Mouse (Mus musculus): ENCODE measurements around the gene Rhof.
A peak's percentile ranks its signal among the peaks of the same experiment; 100 is the strongest.

The Rhof gene

DNA sequence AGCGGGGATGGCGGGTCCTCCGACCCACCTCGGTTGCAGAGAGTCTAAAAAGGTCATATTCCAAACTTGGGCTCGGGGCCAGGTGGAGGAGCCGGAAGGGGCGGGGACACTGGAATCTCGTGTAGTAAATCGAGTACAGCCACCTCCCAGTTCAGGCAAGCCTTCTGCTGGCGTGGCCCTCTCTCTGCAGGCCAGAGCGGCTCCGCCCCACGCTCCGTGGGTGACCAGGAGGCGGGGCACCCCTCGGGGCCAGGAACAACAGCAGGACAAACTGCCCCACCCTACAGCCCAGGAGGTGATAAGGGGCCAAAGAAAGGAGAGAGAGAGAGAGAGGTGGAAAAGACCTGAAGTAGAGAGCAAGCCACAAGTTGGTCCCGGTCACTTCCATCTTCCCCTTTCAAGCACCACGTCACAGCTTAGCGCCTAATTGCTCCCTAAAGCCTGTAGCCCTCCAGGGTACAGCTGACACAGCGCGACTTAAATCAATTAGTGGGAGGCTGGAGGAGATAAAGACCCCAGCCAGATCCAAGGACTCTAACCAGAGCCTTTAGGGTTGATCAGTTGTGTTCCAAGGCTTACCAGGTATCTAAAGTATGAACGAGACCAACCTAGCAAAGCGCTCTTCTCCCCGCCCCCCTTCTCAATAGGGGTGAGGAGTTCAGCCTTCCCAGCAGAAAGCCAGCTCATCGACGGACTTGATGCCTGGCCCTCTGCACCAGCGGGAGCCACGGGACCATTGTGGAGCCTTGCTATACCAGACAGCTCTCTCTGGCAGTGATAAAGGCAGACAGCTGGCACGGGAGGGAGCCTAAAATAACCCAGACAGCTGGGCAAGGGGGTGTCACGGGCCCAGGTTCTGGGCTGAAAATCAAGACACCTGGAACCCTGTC is 3.2 kb upstream of the Rhof start:
- DNase-seq (ENCODE audit: low spot score in 2 of 2) = peak; percentile 64 to 66

DNA sequence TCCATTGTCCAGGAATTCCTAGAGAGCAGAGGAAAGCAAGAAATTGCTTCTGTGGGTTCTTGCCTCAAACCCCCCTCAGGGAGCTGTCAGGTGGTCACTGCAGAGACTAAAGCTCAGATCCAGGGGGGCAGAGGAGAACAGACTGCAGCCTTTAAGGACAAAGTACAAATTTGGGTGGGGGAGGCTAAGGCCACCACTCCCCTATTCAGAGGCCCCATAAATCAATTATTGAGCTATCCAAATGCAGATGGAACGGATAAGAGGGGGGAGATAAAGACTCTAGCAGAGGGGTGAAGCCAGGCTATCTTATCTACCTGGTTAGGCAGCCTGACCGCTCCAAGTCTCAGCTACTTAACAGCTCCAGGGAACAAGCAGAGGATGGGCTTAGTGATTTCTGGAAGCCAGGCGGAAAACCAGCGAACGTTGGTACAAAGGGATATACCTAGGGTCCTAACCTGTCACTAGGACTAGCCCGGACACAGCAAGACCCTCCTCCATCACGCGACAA is 2.4 kb upstream of the Rhof start:
- DNase-seq (ENCODE audit: low spot score in 2 of 2) = no peak

DNA sequence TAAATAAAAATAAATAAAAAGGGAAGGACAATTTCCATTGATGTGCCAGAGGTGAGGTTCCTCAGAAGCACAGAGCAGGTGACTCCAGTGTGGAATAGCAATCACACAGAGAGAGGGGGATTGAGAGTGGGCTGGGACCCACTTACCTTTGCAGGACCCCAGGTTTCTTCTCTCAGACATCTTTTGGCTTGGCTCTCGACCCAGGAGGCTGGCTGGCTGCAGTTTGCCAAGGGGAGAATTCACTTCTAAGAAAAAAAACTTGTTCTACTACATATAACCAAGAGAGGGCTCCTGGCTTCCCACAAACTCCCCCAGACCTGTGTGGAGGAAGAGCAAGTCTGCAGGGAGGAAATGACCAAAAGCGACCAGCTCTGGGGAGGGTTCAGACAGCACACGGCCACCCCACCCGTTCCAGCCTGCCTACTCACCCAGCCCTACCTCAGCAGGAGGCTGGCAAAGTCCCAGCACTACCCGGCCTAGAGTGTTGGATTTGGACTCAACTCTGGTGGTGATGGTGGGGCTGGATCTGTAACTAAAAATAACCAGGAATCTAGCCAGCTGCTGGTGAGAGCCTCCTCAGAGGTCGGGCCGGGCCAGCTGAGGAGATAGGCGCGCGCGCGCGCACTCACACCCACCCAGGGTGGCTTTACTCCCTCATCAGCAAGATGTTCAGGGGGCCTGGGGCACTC is 1.8 kb upstream of the Rhof start:
- no peak for DNase-seq (ENCODE audit: low spot score in 2 of 2)

DNA sequence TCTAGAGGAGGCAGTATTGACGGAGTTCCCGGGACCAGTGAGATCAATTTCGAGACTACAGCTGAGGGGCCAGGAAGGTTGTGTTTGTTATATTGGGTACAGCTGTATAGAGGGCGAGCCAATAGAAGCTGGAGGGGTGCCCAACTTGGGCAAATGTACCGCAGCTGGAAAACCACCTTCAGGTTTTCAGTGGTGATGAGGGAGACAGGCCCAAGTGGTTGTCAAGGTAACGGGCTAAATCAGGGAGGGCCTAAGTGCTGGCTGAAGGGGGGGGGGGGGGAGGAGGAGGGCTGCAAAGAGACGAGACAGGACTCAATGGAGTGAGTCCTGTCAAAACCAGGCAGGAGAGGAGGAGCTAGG is 1.3 kb upstream of the Rhof start:
- DNase-seq (ENCODE audit: low spot score in 2 of 2) = no peak

DNA sequence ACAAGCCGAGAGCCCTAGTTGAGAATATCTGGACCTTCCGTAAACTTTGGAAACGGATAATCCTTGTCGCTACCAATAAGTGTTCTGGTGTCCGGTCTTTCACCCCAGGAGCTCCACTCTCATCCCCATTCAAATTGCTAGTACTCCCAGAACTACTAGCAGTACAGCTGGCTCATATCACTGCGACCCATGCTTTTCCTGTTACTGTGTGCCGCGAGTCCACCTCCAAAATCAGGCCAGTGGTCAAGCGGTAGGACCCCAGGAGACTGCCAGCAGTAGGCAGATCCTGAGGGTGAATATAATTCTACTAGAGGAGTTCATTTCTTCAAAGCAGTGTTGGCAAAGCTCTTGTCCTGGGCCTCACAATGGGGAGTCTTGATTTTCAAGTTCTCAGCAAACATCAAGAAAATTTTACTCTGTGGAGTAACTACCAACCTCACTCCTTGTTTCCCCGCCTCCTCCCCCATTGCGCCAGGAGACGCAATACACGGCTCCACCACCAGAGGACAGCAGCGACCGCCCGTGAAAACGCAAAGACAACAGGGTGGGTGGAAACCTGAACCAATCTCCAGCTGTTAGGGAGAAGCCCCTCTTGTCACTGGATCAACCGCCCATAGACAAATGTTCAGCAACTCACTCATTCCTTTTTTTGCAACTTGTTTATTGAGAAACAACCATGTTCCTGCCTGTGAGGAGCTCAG is 741 bp upstream of the Rhof start:
- peak; percentile 76 to 84 for DNase-seq (ENCODE audit: low spot score in 2 of 2)

DNA sequence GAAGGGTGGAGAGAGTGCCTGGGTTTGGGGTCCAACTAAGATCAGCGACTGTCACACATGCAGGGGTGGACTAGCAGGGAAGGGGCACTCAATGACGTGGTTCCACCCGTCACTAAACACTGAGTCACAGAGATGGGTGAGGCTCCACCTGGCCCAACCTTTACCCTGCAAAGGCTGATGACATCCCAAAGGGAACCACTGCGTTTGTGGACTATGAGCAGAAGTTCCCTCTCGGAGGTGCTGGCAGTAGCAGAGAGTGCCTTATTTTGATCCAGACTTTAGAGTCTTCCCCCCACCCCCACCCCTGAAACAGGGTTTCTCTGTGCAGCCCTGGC is 1.7 kb downstream of the Rhof start:
- DNase-seq (ENCODE audit: low spot score in 2 of 2) = no peak

DNA sequence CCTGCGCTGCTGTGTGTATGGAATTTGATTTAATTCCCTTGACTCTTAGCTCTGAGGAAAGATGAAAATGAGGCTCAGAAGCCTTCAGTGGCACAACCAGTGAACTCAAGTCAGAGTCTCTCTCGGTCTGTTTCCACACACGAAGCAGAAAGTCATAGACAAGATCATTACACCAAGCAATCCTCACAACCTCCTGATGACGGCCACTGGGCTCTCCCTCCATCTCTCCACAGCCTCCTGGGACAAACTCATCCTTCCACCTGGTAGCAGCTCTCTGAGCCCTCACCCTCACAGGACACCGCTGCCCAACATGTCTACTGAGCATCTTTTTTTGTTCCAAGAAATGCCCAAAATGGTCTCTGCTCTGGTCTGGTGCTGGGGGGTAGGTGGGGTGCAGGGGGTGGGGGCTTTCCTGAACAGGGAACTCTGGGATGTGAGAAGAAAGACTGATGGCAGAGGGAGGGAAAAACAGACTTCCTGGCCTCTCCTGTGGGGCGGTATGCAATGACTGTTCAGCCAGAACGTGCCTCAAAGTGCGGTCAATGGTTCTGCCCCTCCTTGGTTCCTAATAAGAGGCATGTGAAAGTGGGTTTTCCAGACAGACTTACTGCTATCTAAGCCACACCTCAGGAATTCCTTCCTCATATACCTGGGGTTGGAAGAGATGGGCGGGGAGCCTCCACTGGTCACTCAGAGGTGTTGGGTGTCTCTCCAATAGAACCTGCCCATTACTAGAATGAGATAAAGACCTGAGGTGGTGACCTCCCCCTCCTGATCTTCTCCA is 2.3 kb downstream of the Rhof start:
- DNase-seq (ENCODE audit: low spot score in 2 of 2) = no peak

DNA sequence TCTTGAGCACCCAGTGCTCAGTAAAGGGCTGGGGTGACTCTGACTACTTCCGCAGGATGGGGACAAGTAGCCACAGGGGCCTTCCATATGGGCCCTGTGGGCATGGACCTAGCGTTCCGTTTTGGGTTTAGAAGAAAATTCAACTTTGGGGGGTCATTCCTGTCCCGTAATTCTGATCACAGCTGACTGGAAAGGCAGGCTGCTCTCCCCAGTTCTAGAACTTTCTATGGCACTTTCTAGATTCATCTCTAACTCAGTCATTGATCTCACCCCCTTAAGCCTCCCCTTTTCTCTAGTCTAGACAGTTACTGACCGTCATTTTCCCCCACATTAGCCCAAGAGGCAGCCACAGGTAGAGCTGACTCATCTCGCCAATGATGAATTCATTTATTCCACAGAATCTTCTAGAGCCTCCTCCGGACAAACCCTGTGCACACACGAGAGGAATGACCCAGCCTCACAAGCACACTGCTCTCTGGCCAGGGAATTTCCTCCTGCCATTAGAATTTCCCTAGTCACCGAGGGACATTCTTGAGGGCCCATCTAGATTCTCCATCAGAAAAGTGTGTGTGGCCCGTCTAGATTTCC is 3.2 kb downstream of the Rhof start:
- DNase-seq (ENCODE audit: low spot score in 2 of 2) = no peak

DNA sequence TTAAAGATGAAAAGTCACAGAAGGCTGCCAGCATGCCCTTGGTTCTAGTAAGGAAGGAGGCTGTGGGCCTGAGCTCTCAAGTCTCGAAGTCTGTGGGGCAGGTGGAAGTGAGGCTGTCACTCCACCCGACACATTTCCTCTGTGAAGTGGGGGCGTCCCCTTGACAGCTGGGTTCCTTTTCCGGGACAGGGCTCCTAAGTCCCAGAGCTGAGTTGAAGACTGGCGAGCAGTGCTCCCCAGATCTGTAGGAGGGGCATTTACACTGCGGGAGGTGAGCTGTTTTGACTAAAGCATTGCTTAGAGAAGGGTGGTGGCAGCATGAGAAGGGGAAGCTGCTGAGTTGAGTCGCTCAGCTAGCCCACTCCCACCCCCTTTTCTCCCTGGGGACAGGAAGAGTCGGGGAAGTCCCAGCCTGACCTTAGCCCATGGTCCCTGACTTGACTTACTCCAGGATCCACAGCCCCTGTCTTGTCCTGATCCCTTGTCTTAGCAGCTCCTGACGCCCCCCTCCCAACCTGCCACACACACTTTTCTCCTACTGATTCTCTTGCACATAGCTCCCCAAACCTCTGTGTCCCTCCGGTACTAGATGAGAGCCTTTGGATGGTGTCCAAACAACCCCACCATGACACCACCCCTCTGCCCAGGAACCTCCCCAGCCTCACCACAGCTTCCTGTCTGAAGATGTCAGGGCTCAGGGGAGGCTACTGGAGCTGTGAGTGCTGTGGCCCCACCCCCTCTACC is 3.9 kb downstream of the Rhof start:
- DNase-seq (ENCODE audit: low spot score in 2 of 2) = peak; percentile 95 to 96

DNA sequence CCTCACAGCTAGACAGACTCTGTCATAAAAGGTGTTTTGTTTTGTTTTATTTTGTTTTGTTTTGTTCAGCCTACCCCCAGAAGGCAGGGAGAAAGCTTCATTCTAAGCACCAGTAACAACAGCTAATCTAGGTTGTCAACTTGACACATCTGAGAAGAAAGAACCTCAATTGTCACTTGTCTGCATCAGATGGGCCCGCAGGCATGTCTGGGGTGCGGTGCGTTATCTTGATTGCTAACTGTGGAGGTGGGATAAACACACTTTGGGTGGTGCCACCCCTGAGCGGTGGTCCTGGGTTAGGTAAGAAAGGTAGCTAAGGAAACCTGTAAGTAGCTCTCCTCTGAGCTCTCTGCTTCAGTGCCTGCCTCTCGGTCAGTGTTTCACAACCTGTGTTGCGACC is 5.5 kb downstream of the Rhof start:
- DNase-seq (ENCODE audit: low spot score in 2 of 2) = no peak

DNA sequence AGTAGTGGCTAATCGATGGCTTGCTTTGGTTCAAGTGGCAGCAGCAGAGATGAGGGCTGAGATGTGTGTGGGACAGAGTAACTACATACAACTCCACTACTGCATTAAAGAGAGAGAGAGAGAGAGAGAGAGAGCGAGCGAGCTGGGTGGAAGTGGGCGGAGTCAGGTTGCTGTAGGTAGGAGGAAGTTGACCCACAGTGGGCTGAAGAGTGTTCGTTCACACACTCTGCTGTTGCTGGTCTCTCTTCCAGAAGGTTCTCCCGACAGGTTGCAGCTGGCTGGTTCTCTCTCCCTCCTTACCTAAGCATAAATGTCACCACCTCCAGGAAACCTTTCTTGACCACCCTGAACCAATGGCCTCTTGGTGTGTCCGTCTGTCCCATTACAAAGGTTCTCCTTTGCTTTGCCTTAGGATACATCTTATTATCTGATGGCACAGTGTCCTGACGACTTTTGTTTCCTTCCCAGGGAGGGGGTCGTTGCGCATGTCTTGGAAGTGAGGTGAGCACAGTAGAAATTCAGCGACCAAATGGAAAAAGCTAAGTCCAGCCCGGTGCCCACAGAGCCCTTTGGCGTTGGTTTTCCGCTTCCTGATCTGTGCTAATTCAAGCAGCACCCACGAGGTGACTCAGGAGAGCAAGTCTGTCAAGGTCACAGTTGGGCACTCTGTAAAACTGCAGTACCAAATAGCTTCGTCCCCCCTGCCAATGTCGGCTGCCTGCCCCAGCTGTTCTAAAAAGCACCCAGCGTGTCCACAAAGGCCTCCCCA is 6.7 kb downstream of the Rhof start:
- peak; percentile 82 to 84 for DNase-seq (ENCODE audit: low spot score in 2 of 2)

DNA sequence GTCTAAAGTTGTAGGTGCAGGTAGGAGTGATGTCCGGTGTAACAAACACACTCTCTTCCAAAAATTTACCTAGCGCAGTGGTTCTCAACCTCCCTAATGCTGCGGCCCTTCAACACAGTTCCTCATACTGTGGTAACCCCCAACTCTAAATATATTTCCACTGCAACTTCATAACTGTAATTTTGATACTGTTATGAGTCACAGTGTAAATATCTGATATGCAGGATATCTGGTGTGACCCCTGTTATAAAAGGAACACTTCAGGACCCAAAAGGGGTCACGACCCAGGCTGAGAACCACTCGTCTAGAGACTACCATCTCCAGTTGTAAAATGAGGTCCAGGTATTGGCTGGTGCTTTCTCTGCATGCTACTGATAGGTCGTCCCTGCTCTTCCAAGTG is 7.4 kb downstream of the Rhof start:
- no peak for DNase-seq (ENCODE audit: low spot score in 2 of 2)

DNA sequence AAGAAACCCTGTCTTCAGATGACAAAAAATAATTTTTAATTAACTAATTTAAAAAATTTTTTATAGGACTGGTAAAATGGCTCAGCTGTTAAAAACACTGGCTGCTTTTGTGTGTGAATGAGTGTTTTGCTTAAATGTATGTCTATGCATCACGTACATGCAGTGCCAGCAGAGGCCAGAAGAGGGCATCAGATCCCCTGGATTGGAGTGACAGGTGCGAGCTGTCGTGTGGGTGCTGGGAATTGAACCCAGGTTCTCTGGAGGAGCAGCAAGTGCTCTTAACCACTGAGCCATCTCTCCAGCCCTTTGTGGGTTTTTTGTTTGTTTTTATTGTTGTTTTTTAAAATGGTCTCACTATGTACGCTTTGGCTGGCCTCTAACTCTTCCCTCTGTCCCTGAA is 10.3 kb downstream of the Rhof start:
- peak in 1 of 2 experiments; percentile 45 for DNase-seq (ENCODE audit: low spot score in 2 of 2)

DNA sequence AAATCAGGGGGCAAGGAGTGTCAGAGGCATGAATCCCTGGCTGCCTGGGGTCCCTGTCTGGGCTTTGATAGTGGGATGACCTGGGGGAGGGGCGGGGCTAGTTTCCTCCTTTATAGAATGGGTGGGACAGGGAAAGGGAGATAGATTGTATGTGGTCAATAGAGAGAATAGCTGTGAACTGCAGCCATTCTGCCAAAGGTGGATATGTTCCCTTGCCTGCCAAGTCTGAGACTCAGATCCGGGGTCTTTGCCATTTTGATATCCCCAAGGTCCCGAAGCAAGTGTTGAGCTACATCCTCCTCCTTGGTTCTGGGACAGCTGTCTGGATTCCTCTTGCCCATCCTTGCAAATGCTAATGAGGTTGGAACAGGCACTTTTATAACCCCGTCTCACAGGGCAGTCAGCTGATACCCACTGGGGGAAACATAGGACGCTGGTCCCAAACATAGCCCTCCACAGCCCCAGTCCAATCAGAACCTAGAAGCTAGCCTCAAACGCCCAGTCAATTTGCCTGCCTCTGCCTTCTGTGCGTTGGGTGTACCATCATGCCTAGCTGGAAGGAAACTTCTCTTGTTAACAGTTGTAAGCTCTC is 11.8 kb downstream of the Rhof start:
- DNase-seq (ENCODE audit: low spot score in 2 of 2) = no peak

DNA sequence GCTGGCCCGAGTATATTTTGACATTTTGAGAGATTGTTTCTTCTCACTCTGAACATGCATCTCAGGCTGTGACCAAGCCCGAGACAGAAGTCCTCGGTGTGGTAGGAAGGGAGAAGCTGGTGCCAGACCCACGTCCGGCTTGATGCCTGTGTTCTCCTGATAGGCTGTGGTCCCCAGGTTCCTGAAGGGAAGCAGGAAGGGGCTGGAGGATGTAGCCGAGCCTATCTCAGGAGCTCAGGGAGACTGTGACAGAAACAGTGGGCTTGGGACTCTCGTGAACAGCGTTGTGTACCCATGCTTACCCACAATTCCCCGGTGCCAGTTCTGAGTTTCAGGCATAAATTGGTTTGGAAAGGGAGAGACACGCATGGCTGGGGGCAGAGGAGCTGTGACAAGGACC is 13.7 kb downstream of the Rhof start:
- DNase-seq (ENCODE audit: low spot score in 2 of 2) = no peak

DNA sequence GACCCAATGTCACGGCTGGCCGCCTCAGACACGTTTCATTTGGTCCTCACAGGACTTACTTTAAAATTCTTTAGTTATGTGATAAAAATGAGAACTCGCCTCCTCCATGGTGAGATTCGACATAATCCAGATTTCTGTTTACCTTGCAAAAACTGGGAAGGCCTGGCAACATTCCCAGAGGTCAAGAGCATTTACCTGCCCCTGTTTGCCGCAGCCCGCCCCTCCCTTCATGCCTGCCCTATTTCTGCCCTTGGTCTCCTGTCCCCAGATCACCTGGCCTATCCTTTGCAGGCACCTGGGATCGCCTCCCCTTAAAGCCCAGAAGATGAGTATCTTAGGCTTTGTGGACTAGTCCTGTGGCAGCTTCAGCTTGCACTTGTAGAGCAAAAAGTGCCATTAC is 14.7 kb downstream of the Rhof start:
- DNase-seq (ENCODE audit: low spot score in 2 of 2) = no peak

DNA sequence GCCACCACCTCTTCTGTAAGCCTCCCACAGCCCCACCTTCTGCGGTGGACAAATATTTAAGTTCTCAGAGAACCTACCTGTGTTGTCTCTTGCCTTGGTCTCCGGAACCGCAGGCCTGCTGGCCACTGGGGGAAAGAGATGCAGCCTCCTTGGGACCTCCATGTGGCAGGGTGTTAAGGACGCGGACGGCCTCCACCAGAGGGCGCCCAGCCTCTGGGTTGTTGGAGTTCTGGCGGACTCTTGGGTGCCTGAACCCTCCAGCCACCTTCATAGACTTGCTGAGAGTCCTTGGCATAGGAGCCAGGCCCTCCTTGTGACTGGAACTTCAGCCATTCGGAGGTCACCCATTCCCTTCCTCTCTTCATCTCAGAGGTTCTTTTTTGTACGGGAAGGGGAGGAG is 15.2 kb downstream of the Rhof start:
- DNase-seq (ENCODE audit: low spot score in 2 of 2) = peak; percentile 70 to 82

DNA sequence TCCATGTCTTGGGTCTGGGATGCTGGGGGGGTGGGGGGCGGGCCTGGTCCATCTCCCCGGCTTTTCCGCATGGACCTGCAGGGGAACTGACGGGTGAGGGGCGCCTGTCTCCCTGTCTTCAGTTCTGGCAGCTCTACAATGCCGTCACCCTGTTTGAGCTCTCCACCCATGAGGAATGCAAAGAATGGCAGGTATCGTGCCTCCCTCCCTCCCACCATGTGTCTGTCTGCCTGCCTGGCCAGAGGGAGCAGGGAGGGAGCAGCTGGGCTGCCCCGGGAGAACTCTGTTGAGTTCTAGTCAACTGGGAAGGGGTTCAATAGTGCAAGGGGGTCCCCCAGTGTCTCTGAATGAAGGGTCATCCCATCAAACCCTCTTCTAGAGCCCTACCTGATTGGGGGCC is 16.4 kb downstream of the Rhof start:
- DNase-seq (ENCODE audit: low spot score in 2 of 2) = no peak

DNA sequence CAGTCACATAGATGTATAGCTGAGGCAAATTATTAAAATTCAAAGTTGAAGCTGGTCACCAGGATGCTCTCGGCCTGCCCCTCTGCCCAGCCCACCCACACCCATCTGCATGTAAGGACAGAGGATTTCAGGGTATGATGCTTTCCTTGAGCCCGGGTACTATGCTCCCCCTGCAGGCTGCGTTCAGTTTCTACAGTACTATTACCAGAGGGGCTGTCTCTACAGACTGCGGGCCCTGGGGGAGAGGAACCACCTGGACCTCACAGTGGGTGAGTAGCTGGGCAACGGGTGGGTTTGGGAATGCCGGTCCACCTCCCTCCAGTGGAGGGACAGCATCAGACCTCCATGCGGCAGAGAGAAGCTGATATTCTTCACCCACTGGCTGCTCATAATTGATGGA is 17.6 kb downstream of the Rhof start:
- DNase-seq (ENCODE audit: low spot score in 2 of 2) = no peak

DNA sequence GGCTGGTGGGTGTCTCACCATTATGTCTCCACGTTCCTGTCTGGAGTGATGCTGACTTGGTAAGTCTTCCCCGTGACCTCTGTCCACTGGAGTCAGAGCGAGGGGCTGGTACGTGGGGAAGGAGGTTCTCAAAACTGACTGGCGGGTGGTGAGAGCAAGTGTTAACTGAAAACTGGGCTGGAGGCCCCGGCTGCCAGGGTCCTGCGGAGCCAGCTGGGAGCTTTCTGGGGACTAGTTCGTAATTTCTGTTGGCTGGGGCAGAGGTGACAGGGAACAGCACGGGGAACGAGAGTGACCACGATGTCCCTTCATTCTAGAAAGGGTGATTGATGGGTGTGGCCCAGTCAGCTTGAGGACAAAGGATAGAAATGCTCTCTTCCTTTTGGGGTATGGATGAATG is 18.4 kb downstream of the Rhof start:
- no peak for DNase-seq (ENCODE audit: low spot score in 2 of 2)

Measured in spleen, postnatal 36 days (tissue).